Mouse (Mus musculus) liver, postnatal 0 days (tissue): ENCODE results near the gene Efna5.

ENCODE experiments used
- CTCF ChIP-seq: sonication (generic); IDR thresholded peaks from 2 replicates; pipeline ENCODE4 v1.5.1; 2016; ENCODE audit warnings: antibody characterized with exemption, low read depth
- EP300 ChIP-seq: IDR thresholded peaks from 2 replicates; pipeline ENCODE4 v1.6.1; 2016; ENCODE audit warnings: antibody characterized with exemption, low read depth, mild to moderate bottlenecking

DNA sequence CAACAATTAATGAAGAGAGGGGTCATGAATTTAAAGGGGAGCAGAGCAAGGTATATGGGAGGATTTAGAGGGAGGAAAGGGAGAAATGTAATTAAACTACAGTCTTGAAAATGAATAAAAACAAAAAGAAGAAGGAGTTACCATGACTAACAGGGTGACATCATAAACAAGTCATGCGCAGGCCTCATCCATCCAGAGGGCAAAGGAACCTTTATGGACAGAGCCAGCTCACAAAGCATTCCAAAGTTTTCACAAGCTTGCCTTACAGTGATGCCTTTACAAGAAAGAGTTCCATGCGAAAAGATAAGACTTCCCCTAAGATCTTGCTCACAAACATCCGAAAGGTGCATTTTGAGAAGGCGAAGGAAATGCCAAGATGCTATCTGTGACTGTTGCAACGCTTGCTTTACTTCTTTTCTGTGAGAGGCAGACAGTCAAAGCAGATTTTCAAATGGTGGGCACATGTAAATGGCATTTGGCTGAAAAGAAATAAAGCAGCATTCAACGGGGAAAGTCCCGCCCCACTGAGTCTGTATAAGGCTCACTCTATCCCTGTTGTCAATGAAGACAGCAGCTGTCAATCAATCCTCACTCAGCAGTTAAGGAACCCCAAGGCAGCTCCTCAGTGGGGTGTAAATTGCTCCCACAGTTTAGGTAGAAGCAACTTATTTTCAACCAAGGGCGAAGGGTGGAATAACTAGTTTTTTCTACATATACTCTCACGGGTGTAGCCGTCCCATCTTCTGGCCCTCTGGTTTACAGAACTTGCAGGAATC is 152.8 kb downstream of the Efna5 start:
- TF ChIP-seq CTCF: no peak
- TF ChIP-seq EP300: no peak
